Mouse (Mus musculus): ENCODE data around the gene Chrng. TPM values are rescaled to one million over a fixed set of nuclear protein-coding genes. Genes with fewer than 3 reads are reported as not detected.

Chrng gene
- polyA plus RNA-seq, 1 experiment from 2014 or later = 0.30 TPM

GRCm38 (mm10) chr1:87230606-87231005 lies 26.1 kb downstream of the Chrng start:
- H3K4me1 ChIP-seq (ENCODE audit: control insufficient read depth, insufficient read depth, low read length) = peaks cover 7% of the 10 kb centered on the region; the same call in 1 of the 2 replicates
- H3K4me3 ChIP-seq (ENCODE audit: low read length) = no peak overlapping the region
- H3K9me3 ChIP-seq (ENCODE audit: control insufficient read depth, low read length) = no peaks in the 10 kb centered on the region
- no peak for ATAC-seq (ENCODE audit: low FRiP score, low TSS enrichment)
- WGBS = 90% methylated on average over 5 of the region's 5 CpGs
- no peak overlapping the region for H3K9ac ChIP-seq (ENCODE audit: low read depth, low read length)
- H3K27ac ChIP-seq (ENCODE audit: low read depth, low read length) = no peak overlapping the region
- H3K36me3 ChIP-seq (ENCODE audit: control insufficient read depth, insufficient read depth, low read length) = peaks cover 87% of the 10 kb centered on the region
- H3K27me3 ChIP-seq (ENCODE audit: control insufficient read depth, insufficient read depth, low read length) = no peaks in the 10 kb centered on the region
- H3K4me2 ChIP-seq (replicated peaks; ENCODE audit: low read depth, low read length) = no peak overlapping the region

GRCm38 (mm10) chr1:87232197-87232596 lies 27.7 kb downstream of the Chrng start:
- peaks cover 72% of the 10 kb centered on the region for H3K36me3 ChIP-seq (ENCODE audit: control insufficient read depth, insufficient read depth, low read length)
- 0 out of 2 replicates have a peak overlapping the region, but pooled peaks have one; percentile 30 for H3K27ac ChIP-seq (ENCODE audit: low read depth, low read length)
- H3K9ac ChIP-seq (ENCODE audit: low read depth, low read length) = no peak overlapping the region
- no peak overlapping the region for H3K4me3 ChIP-seq (ENCODE audit: low read length)
- H3K4me1 ChIP-seq (ENCODE audit: control insufficient read depth, insufficient read depth, low read length) = peaks cover 7% of the 10 kb centered on the region; the same call in 1 of the 2 replicates
- no peaks in the 10 kb centered on the region for H3K27me3 ChIP-seq (ENCODE audit: control insufficient read depth, insufficient read depth, low read length)
- no peak overlapping the region for H3K4me2 ChIP-seq (replicated peaks; ENCODE audit: low read depth, low read length)
- peak; percentile 85 for ATAC-seq (ENCODE audit: low FRiP score, low TSS enrichment)
- H3K9me3 ChIP-seq (ENCODE audit: control insufficient read depth, low read length) = no peaks in the 10 kb centered on the region
- 41% methylated on average over 7 of the region's 7 CpGs for WGBS

- Histone ChIP-seq H3K9me3 (ENCODE audit: control insufficient read depth, low read length) (no peaks in the 10 kb centered on the region), H3K36me3 (ENCODE audit: control insufficient read depth, insufficient read depth, low read length) (peaks cover 13% of the 10 kb centered on the region; the same call in 1 of the 2 replicates), H3K27me3 (ENCODE audit: control insufficient read depth, insufficient read depth, low read length) (no peaks in the 10 kb centered on the region), H3K27ac (ENCODE audit: low read depth, low read length) (no peak overlapping the region), H3K4me1 (ENCODE audit: control insufficient read depth, insufficient read depth, low read length) (no peaks in the 10 kb centered on the region), H3K4me2 (replicated peaks; ENCODE audit: low read depth, low read length) (no peak overlapping the region), H3K4me3 (ENCODE audit: low read length) (no peak overlapping the region), H3K9ac (ENCODE audit: low read depth, low read length) (no peak overlapping the region)
- WGBS = 71% methylated on average over 8 of the region's 8 CpGs
- ATAC-seq (ENCODE audit: low FRiP score, low TSS enrichment) = no peak
Measured at GRCm38 (mm10) chr1:87239056-87239455, 34.6 kb downstream of the Chrng start.

- Histone ChIP-seq H3K27ac (ENCODE audit: low read depth, low read length) (no peak overlapping the region), H3K9ac (ENCODE audit: low read depth, low read length) (no peak overlapping the region), H3K27me3 (ENCODE audit: control insufficient read depth, insufficient read depth, low read length) (no peaks in the 10 kb centered on the region), H3K4me3 (ENCODE audit: low read length) (no peak overlapping the region), H3K4me2 (replicated peaks; ENCODE audit: low read depth, low read length) (no peak overlapping the region), H3K36me3 (ENCODE audit: control insufficient read depth, insufficient read depth, low read length) (no peaks in the 10 kb centered on the region; the same call in 1 of the 2 replicates), H3K4me1 (ENCODE audit: control insufficient read depth, insufficient read depth, low read length) (no peaks in the 10 kb centered on the region), H3K9me3 (ENCODE audit: control insufficient read depth, low read length) (no peaks in the 10 kb centered on the region)
- 92% methylated on average over 8 of the region's 8 CpGs for WGBS
- no peak for ATAC-seq (ENCODE audit: low FRiP score, low TSS enrichment)
Measured at GRCm38 (mm10) chr1:87243021-87243420, 38.6 kb downstream of the Chrng start.

- WGBS = 50% methylated on average over 1 of the region's 1 CpGs
- no peak overlapping the region for H3K9ac ChIP-seq (ENCODE audit: low read depth, low read length)
- no peak for ATAC-seq (ENCODE audit: low FRiP score, low TSS enrichment)
- H3K27ac ChIP-seq (ENCODE audit: low read depth, low read length) = no peak overlapping the region
- H3K9me3 ChIP-seq (ENCODE audit: control insufficient read depth, low read length) = no peaks in the 10 kb centered on the region
- H3K4me3 ChIP-seq (ENCODE audit: low read length) = no peak overlapping the region
- no peak overlapping the region for H3K4me2 ChIP-seq (replicated peaks; ENCODE audit: low read depth, low read length)
- no peaks in the 10 kb centered on the region for H3K27me3 ChIP-seq (ENCODE audit: control insufficient read depth, insufficient read depth, low read length)
- no peaks in the 10 kb centered on the region for H3K36me3 ChIP-seq (ENCODE audit: control insufficient read depth, insufficient read depth, low read length)
- H3K4me1 ChIP-seq (ENCODE audit: control insufficient read depth, insufficient read depth, low read length) = no peaks in the 10 kb centered on the region
Measured at GRCm38 (mm10) chr1:87245430-87245829, 41.0 kb downstream of the Chrng start.

GRCm38 (mm10) chr1:87245929-87246815 lies 41.7 kb downstream of the Chrng start:
- Histone ChIP-seq H3K9me3 (ENCODE audit: control insufficient read depth, low read length) (no peaks in the 10 kb centered on the region), H3K9ac (ENCODE audit: low read depth, low read length) (no peak overlapping the region), H3K4me3 (ENCODE audit: low read length) (no peak overlapping the region), H3K36me3 (ENCODE audit: control insufficient read depth, insufficient read depth, low read length) (no peaks in the 10 kb centered on the region), H3K27ac (ENCODE audit: low read depth, low read length) (no peak overlapping the region), H3K4me2 (replicated peaks; ENCODE audit: low read depth, low read length) (no peak overlapping the region; the same call in 1 of the 2 replicates), H3K27me3 (ENCODE audit: control insufficient read depth, insufficient read depth, low read length) (no peaks in the 10 kb centered on the region), H3K4me1 (ENCODE audit: control insufficient read depth, insufficient read depth, low read length) (no peaks in the 10 kb centered on the region)
- peak; percentile 93 for ATAC-seq (ENCODE audit: low FRiP score, low TSS enrichment)
- 25% methylated on average over 22 of the region's 22 CpGs for WGBS

GRCm38 (mm10) chr1:87252040-87252609 lies 47.7 kb downstream of the Chrng start:
- Histone ChIP-seq H3K36me3 (ENCODE audit: control insufficient read depth, insufficient read depth, low read length) (no peaks in the 10 kb centered on the region), H3K9me3 (ENCODE audit: control insufficient read depth, low read length) (no peaks in the 10 kb centered on the region), H3K4me3 (ENCODE audit: low read length) (no peak overlapping the region), H3K9ac (ENCODE audit: low read depth, low read length) (no peak overlapping the region), H3K27ac (ENCODE audit: low read depth, low read length) (no peak overlapping the region), H3K27me3 (ENCODE audit: control insufficient read depth, insufficient read depth, low read length) (no peaks in the 10 kb centered on the region), H3K4me1 (ENCODE audit: control insufficient read depth, insufficient read depth, low read length) (no peaks in the 10 kb centered on the region), H3K4me2 (replicated peaks; ENCODE audit: low read depth, low read length) (no peak overlapping the region)
- ATAC-seq (ENCODE audit: low FRiP score, low TSS enrichment) = no peak
- 73% methylated on average over 5 of the region's 5 CpGs for WGBS

- no peak for ATAC-seq (ENCODE audit: low FRiP score, low TSS enrichment)
- WGBS = 56% methylated on average over 4 of the region's 4 CpGs
- no peak overlapping the region for H3K4me3 ChIP-seq (ENCODE audit: low read length)
Measured at GRCm38 (mm10) chr1:87255173-87255572, 50.7 kb downstream of the Chrng start.

GRCm38 (mm10) chr1:87257691-87258090 lies 53.2 kb downstream of the Chrng start:
- Histone ChIP-seq H3K9me3 (ENCODE audit: control insufficient read depth, low read length) (no peaks in the 10 kb centered on the region), H3K36me3 (ENCODE audit: control insufficient read depth, insufficient read depth, low read length) (no peaks in the 10 kb centered on the region), H3K27me3 (ENCODE audit: control insufficient read depth, insufficient read depth, low read length) (peaks cover 28% of the 10 kb centered on the region), H3K4me3 (ENCODE audit: low read length) (no peak overlapping the region), H3K9ac (ENCODE audit: low read depth, low read length) (no peak overlapping the region), H3K27ac (ENCODE audit: low read depth, low read length) (no peak overlapping the region), H3K4me2 (replicated peaks; ENCODE audit: low read depth, low read length) (no peak overlapping the region), H3K4me1 (ENCODE audit: control insufficient read depth, insufficient read depth, low read length) (no peaks in the 10 kb centered on the region)
- 20% methylated on average over 11 of the region's 11 CpGs for WGBS
- no peak for ATAC-seq (ENCODE audit: low FRiP score, low TSS enrichment)

More at GRCm38 (mm10) chr1:87255173-87255572, 50.7 kb downstream of the Chrng start:
- no peaks in the 10 kb centered on the region for H3K36me3 ChIP-seq (ENCODE audit: control insufficient read depth, insufficient read depth, low read length)
- H3K4me1 ChIP-seq (ENCODE audit: control insufficient read depth, insufficient read depth, low read length) = no peaks in the 10 kb centered on the region
- H3K4me2 ChIP-seq (replicated peaks; ENCODE audit: low read depth, low read length) = no peak overlapping the region
- H3K27ac ChIP-seq (ENCODE audit: low read depth, low read length) = no peak overlapping the region
- H3K9ac ChIP-seq (ENCODE audit: low read depth, low read length) = no peak overlapping the region
- no peaks in the 10 kb centered on the region for H3K9me3 ChIP-seq (ENCODE audit: control insufficient read depth, low read length)
- peaks cover 13% of the 10 kb centered on the region for H3K27me3 ChIP-seq (ENCODE audit: control insufficient read depth, insufficient read depth, low read length)
